Mouse (Mus musculus): Measurements from ENCODE around the gene Dync1i2. TPM values are rescaled to one million over a fixed set of nuclear protein-coding genes. Genes with fewer than 3 reads are reported as not detected.

The Dync1i2 gene
- polyA plus RNA-seq, 1 experiment = 52.1 TPM

- Histone ChIP-seq H3K79me3 (ENCODE audit: low read depth) (peaks cover 9% of the 10 kb centered on the region), H3K36me3 (ENCODE audit: control insufficient read depth, insufficient read depth) (peaks cover 51% of the 10 kb centered on the region), H3ac (ENCODE audit: control insufficient read depth, insufficient read length, low read depth) (no peak overlapping the region), H3K27me3 (ENCODE audit: control insufficient read depth, insufficient read depth, insufficient read length) (no peaks in the 10 kb centered on the region), H3K4me3 (ENCODE audit: insufficient read depth, poor library complexity, severe bottlenecking) (no peak overlapping the region), H3K79me2 (ENCODE audit: control insufficient read depth, insufficient read depth) (peaks cover 29% of the 10 kb centered on the region)
- TF ChIP-seq MYOD1 (IDR thresholded peaks at IDR 0.05; ENCODE audit: control insufficient read depth, insufficient read length, low read depth) = no peak
- no peak for TF ChIP-seq MYOG (IDR thresholded peaks at IDR 0.05; ENCODE audit: control insufficient read depth, extremely low read depth, insufficient read length)
- TF ChIP-seq CTCF (IDR thresholded peaks at IDR 0.05; ENCODE audit: control insufficient read depth, insufficient read depth, insufficient read length) = no peak
- no peak for TF ChIP-seq MAX (IDR thresholded peaks at IDR 0.05)
- no peak for TF ChIP-seq CEBPB (IDR thresholded peaks at IDR 0.05; ENCODE audit: low read depth)
- TF ChIP-seq USF1 (IDR thresholded peaks at IDR 0.05; ENCODE audit: low read depth) = no peak
- no peak for TF ChIP-seq FOSL1 (IDR thresholded peaks at IDR 0.05; ENCODE audit: insufficient read depth, low read length, poor library complexity, severe bottlenecking)
Observed at GRCm38 (mm10) chr2:71229603-71230002, 18.1 kb downstream of the Dync1i2 start.

GRCm38 (mm10) chr2:71231951-71232350, 20.4 kb downstream of the Dync1i2 start:
- Histone ChIP-seq H3K4me3 (ENCODE audit: insufficient read depth, poor library complexity, severe bottlenecking) (no peak overlapping the region), H3ac (ENCODE audit: control insufficient read depth, insufficient read length, low read depth) (no peak overlapping the region), H3K79me2 (ENCODE audit: control insufficient read depth, insufficient read depth) (peaks cover 36% of the 10 kb centered on the region), H3K27me3 (ENCODE audit: control insufficient read depth, insufficient read depth, insufficient read length) (no peaks in the 10 kb centered on the region), H3K79me3 (ENCODE audit: low read depth) (peaks cover 13% of the 10 kb centered on the region), H3K36me3 (ENCODE audit: control insufficient read depth, insufficient read depth) (peaks cover 57% of the 10 kb centered on the region)
- TF ChIP-seq MYOG (IDR thresholded peaks at IDR 0.05; ENCODE audit: control insufficient read depth, extremely low read depth, insufficient read length) (no peak), CTCF (IDR thresholded peaks at IDR 0.05; ENCODE audit: control insufficient read depth, insufficient read depth, insufficient read length) (no peak), MYOD1 (IDR thresholded peaks at IDR 0.05; ENCODE audit: control insufficient read depth, insufficient read length, low read depth) (no peak), FOSL1 (IDR thresholded peaks at IDR 0.05; ENCODE audit: insufficient read depth, low read length, poor library complexity, severe bottlenecking) (no peak), USF1 (IDR thresholded peaks at IDR 0.05; ENCODE audit: low read depth) (no peak), MAX (IDR thresholded peaks at IDR 0.05) (no peak), CEBPB (IDR thresholded peaks at IDR 0.05; ENCODE audit: low read depth) (no peak)

- TF ChIP-seq USF1 (IDR thresholded peaks at IDR 0.05; ENCODE audit: low read depth) (no peak), MAX (IDR thresholded peaks at IDR 0.05) (no peak)
- Histone ChIP-seq H3K4me3 (ENCODE audit: insufficient read depth, poor library complexity, severe bottlenecking) (no peak overlapping the region), H3K36me3 (ENCODE audit: control insufficient read depth, insufficient read depth) (peaks cover 57% of the 10 kb centered on the region), H3K27me3 (ENCODE audit: control insufficient read depth, insufficient read depth, insufficient read length) (no peaks in the 10 kb centered on the region), H3ac (ENCODE audit: control insufficient read depth, insufficient read length, low read depth) (no peak overlapping the region), H3K79me3 (ENCODE audit: low read depth) (peaks cover 13% of the 10 kb centered on the region), H3K79me2 (ENCODE audit: control insufficient read depth, insufficient read depth) (peaks cover 28% of the 10 kb centered on the region)
Observed at GRCm38 (mm10) chr2:71232976-71233375, 21.5 kb downstream of the Dync1i2 start.

- TF ChIP-seq MAX (IDR thresholded peaks at IDR 0.05) = no peak
- no peak for TF ChIP-seq MYOG (IDR thresholded peaks at IDR 0.05; ENCODE audit: control insufficient read depth, extremely low read depth, insufficient read length)
- no peak for TF ChIP-seq MYOD1 (IDR thresholded peaks at IDR 0.05; ENCODE audit: control insufficient read depth, insufficient read length, low read depth)
- TF ChIP-seq CTCF (IDR thresholded peaks at IDR 0.05; ENCODE audit: control insufficient read depth, insufficient read depth, insufficient read length) = no peak
- TF ChIP-seq USF1 (IDR thresholded peaks at IDR 0.05; ENCODE audit: low read depth) = no peak
- TF ChIP-seq CEBPB (IDR thresholded peaks at IDR 0.05; ENCODE audit: low read depth) = no peak
- no peak for TF ChIP-seq FOSL1 (IDR thresholded peaks at IDR 0.05; ENCODE audit: insufficient read depth, low read length, poor library complexity, severe bottlenecking)
- Histone ChIP-seq H3K36me3 (ENCODE audit: control insufficient read depth, insufficient read depth) (peaks cover 61% of the 10 kb centered on the region), H3K27me3 (ENCODE audit: control insufficient read depth, insufficient read depth, insufficient read length) (no peaks in the 10 kb centered on the region), H3ac (ENCODE audit: control insufficient read depth, insufficient read length, low read depth) (no peak overlapping the region), H3K79me2 (ENCODE audit: control insufficient read depth, insufficient read depth) (peaks cover 22% of the 10 kb centered on the region), H3K79me3 (ENCODE audit: low read depth) (peaks cover 11% of the 10 kb centered on the region), H3K4me3 (ENCODE audit: insufficient read depth, poor library complexity, severe bottlenecking) (no peak overlapping the region)
Observed at GRCm38 (mm10) chr2:71235420-71235819, 23.9 kb downstream of the Dync1i2 start.

GRCm38 (mm10) chr2:71236009-71236408, 24.5 kb downstream of the Dync1i2 start:
- TF ChIP-seq MAX (IDR thresholded peaks at IDR 0.05) = no peak
- no peak for TF ChIP-seq MYOG (IDR thresholded peaks at IDR 0.05; ENCODE audit: control insufficient read depth, extremely low read depth, insufficient read length)
- TF ChIP-seq FOSL1 (IDR thresholded peaks at IDR 0.05; ENCODE audit: insufficient read depth, low read length, poor library complexity, severe bottlenecking) = no peak
- no peak for TF ChIP-seq USF1 (IDR thresholded peaks at IDR 0.05; ENCODE audit: low read depth)
- no peak for TF ChIP-seq MYOD1 (IDR thresholded peaks at IDR 0.05; ENCODE audit: control insufficient read depth, insufficient read length, low read depth)
- no peak for TF ChIP-seq CTCF (IDR thresholded peaks at IDR 0.05; ENCODE audit: control insufficient read depth, insufficient read depth, insufficient read length)
- no peak for TF ChIP-seq CEBPB (IDR thresholded peaks at IDR 0.05; ENCODE audit: low read depth)
- no peaks in the 10 kb centered on the region for H3K27me3 ChIP-seq (ENCODE audit: control insufficient read depth, insufficient read depth, insufficient read length)
- H3K36me3 ChIP-seq (ENCODE audit: control insufficient read depth, insufficient read depth) = peaks cover 64% of the 10 kb centered on the region
- peaks cover 11% of the 10 kb centered on the region for H3K79me3 ChIP-seq (ENCODE audit: low read depth)
- H3ac ChIP-seq (ENCODE audit: control insufficient read depth, insufficient read length, low read depth) = no peak overlapping the region
- no peak overlapping the region for H3K4me3 ChIP-seq (ENCODE audit: insufficient read depth, poor library complexity, severe bottlenecking)
- peaks cover 24% of the 10 kb centered on the region for H3K79me2 ChIP-seq (ENCODE audit: control insufficient read depth, insufficient read depth)

- TF ChIP-seq MAX (IDR thresholded peaks at IDR 0.05) (no peak), USF1 (IDR thresholded peaks at IDR 0.05; ENCODE audit: low read depth) (no peak), FOSL1 (IDR thresholded peaks at IDR 0.05; ENCODE audit: insufficient read depth, low read length, poor library complexity, severe bottlenecking) (no peak), MYOD1 (IDR thresholded peaks at IDR 0.05; ENCODE audit: control insufficient read depth, insufficient read length, low read depth) (no peak), CTCF (IDR thresholded peaks at IDR 0.05; ENCODE audit: control insufficient read depth, insufficient read depth, insufficient read length) (no peak), MYOG (IDR thresholded peaks at IDR 0.05; ENCODE audit: control insufficient read depth, extremely low read depth, insufficient read length) (no peak), CEBPB (IDR thresholded peaks at IDR 0.05; ENCODE audit: low read depth) (no peak)
- H3ac ChIP-seq (ENCODE audit: control insufficient read depth, insufficient read length, low read depth) = no peak overlapping the region
- H3K27me3 ChIP-seq (ENCODE audit: control insufficient read depth, insufficient read depth, insufficient read length) = no peaks in the 10 kb centered on the region
- no peak overlapping the region for H3K4me3 ChIP-seq (ENCODE audit: insufficient read depth, poor library complexity, severe bottlenecking)
- H3K79me3 ChIP-seq (ENCODE audit: low read depth) = no peaks in the 10 kb centered on the region
- peaks cover 9% of the 10 kb centered on the region for H3K79me2 ChIP-seq (ENCODE audit: control insufficient read depth, insufficient read depth)
- peaks cover 86% of the 10 kb centered on the region for H3K36me3 ChIP-seq (ENCODE audit: control insufficient read depth, insufficient read depth)
Observed at GRCm38 (mm10) chr2:71241505-71241904, 30.0 kb downstream of the Dync1i2 start.
